Mouse (Mus musculus) neural tube, embryonic 11.5 days (tissue): ENCODE measurements around the gene Gm2916. TPM values are rescaled to one million over a fixed set of nuclear protein-coding genes. Genes with fewer than 3 reads are reported as not detected.
"Not testable (repeated sequence)": the region's sequence is repeated elsewhere in the genome, so short reads cannot be mapped to it uniquely, and the experiment has no call there.

Source experiments
- ATAC-seq: fragments of 200-750 bp; cut with Nextera tagmentation; 2 replicates; pipeline ENCODE4 v1.8.0; 2017; ENCODE audit warnings: moderate number of reproducible peaks, mild to moderate bottlenecking, moderate TSS enrichment, moderate library complexity; ENCODE audit not compliant: insufficient read depth, low FRiP score, low TSS enrichment
- DNase-seq: peaks from one replicate; pipeline ENCODE4 v3.0.0-alpha.2; 2015; ENCODE audit warnings: low spot score
- H3K27ac ChIP-seq: fragments of 300-500 bp; sonication (generic); 2 replicates; pipeline ENCODE4 v1.5.1; 2014; ENCODE audit warnings: low read depth, mild to moderate bottlenecking, low read length
- H3K27me3 ChIP-seq: fragments of 300-500 bp; sonication (generic); 2 replicates; pipeline ENCODE4 v1.6.1; 2014; ENCODE audit warnings: mild to moderate bottlenecking, low read length, mixed read lengths; ENCODE audit not compliant: control insufficient read depth, insufficient read depth
- H3K36me3 ChIP-seq: fragments of 300-500 bp; sonication (generic); 2 replicates; pipeline ENCODE4 v1.6.1; 2014; ENCODE audit warnings: mild to moderate bottlenecking, low read length, moderate library complexity, mixed read lengths; ENCODE audit not compliant: control insufficient read depth, insufficient read depth
- H3K4me1 ChIP-seq: fragments of 300-500 bp; sonication (generic); 2 replicates; pipeline ENCODE4 v1.6.1; 2014; ENCODE audit warnings: low read length, mixed read lengths; ENCODE audit not compliant: control insufficient read depth, insufficient read depth
- H3K4me2 ChIP-seq: fragments of 300-500 bp; sonication (generic); 2 replicates; pipeline ENCODE4 v1.6.1; 2014; ENCODE audit warnings: low read depth, mild to moderate bottlenecking, moderate library complexity
- H3K4me3 ChIP-seq: fragments of 300-500 bp; sonication (generic); 2 replicates; pipeline ENCODE4 v1.5.1; 2014; ENCODE audit warnings: low read depth, low read length
- H3K9ac ChIP-seq: fragments of 300-500 bp; sonication (generic); 2 replicates; pipeline ENCODE4 v1.6.1; 2014; ENCODE audit warnings: mild to moderate bottlenecking, low read length
- H3K9me3 ChIP-seq: fragments of 300-500 bp; sonication (generic); 2 replicates; pipeline ENCODE4 v1.6.1; 2016; ENCODE audit warnings: low read length; ENCODE audit not compliant: control insufficient read depth
- WGBS: fragments of 180-500 bp; shearing (Covaris S2); extraction: QIAGEN DNeasy Blood & Tissue Kit; methylation state at CpG from one replicate; pipeline ENCODE4 v1.1.7; 2014; 5-methylcytosine and 5-hydroxymethylcytosine counted together
- polyA plus RNA-seq: library from polyadenylated mRNA; unstranded; fragments of >200 nt; fragmentation: Nextera tagmentation; extraction: Ambion mirVana; gene quantifications from 2 replicates; pipeline ENCODE4 v1.2.1, GENCODE M21; 2014

Gm2916 gene
- 0.13 and 0.15 TPM in 2 replicates for polyA plus RNA-seq

DNA sequence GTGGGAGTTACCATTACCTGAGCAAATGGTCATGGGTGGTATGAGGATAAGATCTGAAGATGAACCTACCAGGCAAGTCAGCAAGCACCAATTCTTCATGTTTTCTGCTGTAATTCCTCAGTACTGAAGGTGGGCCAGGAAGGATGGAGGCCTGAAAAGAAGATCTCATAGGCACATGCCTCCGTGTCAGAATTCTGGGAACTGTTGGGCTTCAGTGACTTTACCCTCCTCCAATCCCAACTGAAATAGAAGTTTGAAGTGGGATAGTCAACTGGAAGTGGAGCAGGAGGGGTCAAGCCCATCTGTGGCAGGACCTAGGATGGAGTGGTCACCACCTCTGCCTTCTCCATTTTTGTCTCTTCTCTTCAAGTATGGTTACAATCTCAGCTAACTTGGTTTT is at the start of gene Gm2916:
Gene Gm2916 (plus strand): TSS at position 301 of the 400 bp plus-strand sequence.
- ATAC-seq, H3K4me1 ChIP-seq, H3K36me3 ChIP-seq, H3K27ac ChIP-seq, H3K4me3 ChIP-seq, H3K4me2 ChIP-seq, H3K9ac ChIP-seq, H3K27me3 ChIP-seq, DNase-seq, H3K9me3 ChIP-seq: not testable (repeated sequence)
- no CpG with 5 or more reads among the region's 1 CpGs for WGBS

GRCm38 (mm10) chr14:3845945-3846344 is 38.0 kb upstream of the Gm2916 start, which contains the start of gene Gm3033:
Gm3033 (plus strand) TSS chr14:3846245.
- H3K9me3 ChIP-seq, H3K4me2 ChIP-seq, DNase-seq, H3K36me3 ChIP-seq, H3K9ac ChIP-seq, H3K27ac ChIP-seq, H3K27me3 ChIP-seq, H3K4me1 ChIP-seq, ATAC-seq, H3K4me3 ChIP-seq: not testable (repeated sequence)
- WGBS = no CpG with 5 or more reads among the region's 2 CpGs

GRCm38 (mm10) chr14:3931456-3931855 is 47.5 kb downstream of the Gm2916 start, which contains the start of gene Gm3029:
Gm3029 (plus strand) TSS chr14:3931756.
- H3K27ac ChIP-seq = not testable (repeated sequence)
- WGBS = no CpG with 5 or more reads among the region's 2 CpGs

DNA sequence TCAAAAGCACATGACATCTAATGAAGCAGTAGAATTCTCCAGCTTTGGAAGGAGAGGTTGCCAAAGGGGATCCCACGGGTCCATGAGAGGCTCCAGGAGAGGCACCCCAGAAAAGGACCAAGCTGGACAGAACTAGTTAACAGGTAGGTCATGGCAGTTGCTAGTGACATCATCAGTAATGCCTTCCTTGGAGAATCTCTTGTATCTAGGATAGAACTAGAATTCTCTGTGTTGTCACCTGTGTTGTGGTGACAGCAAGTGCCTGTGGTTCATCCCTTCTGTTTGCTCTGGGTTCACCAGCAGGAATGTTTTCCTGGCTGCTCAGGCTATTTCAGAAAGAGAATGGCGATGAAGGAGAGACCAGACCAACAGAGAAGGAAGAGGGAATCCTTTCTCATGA is 79.3 kb downstream of the Gm2916 start, which contains the start of gene Gm3095:
Gene Gm3095 (plus strand): TSS at position 301 of the 400 bp plus-strand sequence.
- not testable (repeated sequence) for H3K4me1 ChIP-seq, H3K9me3 ChIP-seq, H3K36me3 ChIP-seq, H3K4me2 ChIP-seq, H3K27me3 ChIP-seq, H3K4me3 ChIP-seq, H3K9ac ChIP-seq, H3K27ac ChIP-seq, DNase-seq, ATAC-seq
- no CpG with 5 or more reads among the region's 2 CpGs for WGBS

More at GRCm38 (mm10) chr14:3931456-3931855, 47.5 kb downstream of the Gm2916 start, which contains the start of gene Gm3029:
- H3K4me1 ChIP-seq, ATAC-seq, DNase-seq, H3K4me3 ChIP-seq, H3K4me2 ChIP-seq, H3K9me3 ChIP-seq, H3K36me3 ChIP-seq, H3K27me3 ChIP-seq, H3K9ac ChIP-seq: not testable (repeated sequence)

Other genes starting within 250 kb of the Gm2916 start
- gene Gm3012, start 249.7 kb upstream of the Gm2916 start, polyA plus RNA-seq = not detected in 2 replicates
- gene Gm3020, start 232.1 kb upstream of the Gm2916 start, polyA plus RNA-seq = 1.8 and 2.3 TPM in 2 replicates
- gene Gm3043, start 195.4 kb upstream of the Gm2916 start, polyA plus RNA-seq = not detected in 2 replicates
- gene Gm3002, start 74.1 kb upstream of the Gm2916 start, polyA plus RNA-seq = 0.64 and 1.1 TPM in 2 replicates
- gene Gm3033, start 37.9 kb upstream of the Gm2916 start, polyA plus RNA-seq = not detected in 2 replicates
- gene Gm3029, start 47.6 kb downstream of the Gm2916 start, polyA plus RNA-seq = not detected in 2 replicates
- gene Gm3095, start 79.4 kb downstream of the Gm2916 start, polyA plus RNA-seq = not detected in 2 replicates
- gene Gm3099, start 114.2 kb downstream of the Gm2916 start, polyA plus RNA-seq = not detected in 2 replicates
- gene Gm5796, start 139.8 kb downstream of the Gm2916 start, polyA plus RNA-seq = 0.37 and 0.42 TPM in 2 replicates
- gene Gm3115, start 199.9 kb downstream of the Gm2916 start, polyA plus RNA-seq = not detected in 2 replicates
- gene Gm8108, start 226.4 kb downstream of the Gm2916 start, polyA plus RNA-seq = 0.98 and 2.4 TPM in 2 replicates